Mouse (Mus musculus): Measurements from ENCODE around the gene Erp29. TPM values are rescaled to one million over a fixed set of nuclear protein-coding genes. Genes with fewer than 3 reads are reported as not detected.

The Erp29 gene
- polyA plus RNA-seq, 1 experiment from 2014 or later, result 143 TPM

- Histone ChIP-seq H3K36me3 (ENCODE audit: control insufficient read depth, insufficient read depth, low read length) (no peaks in the 10 kb centered on the region), H3K27ac (replicated peaks) (peak overlapping the region; percentile 78)
- peak; percentile 60 for ATAC-seq (ENCODE audit: low FRiP score, low TSS enrichment)
These were observed 58.9 kb downstream of the Erp29 start for GRCm38 (mm10) chr5:121393402-121393801.

GRCm38 (mm10) chr5:121392667-121393380 lies 59.5 kb downstream of the Erp29 start:
- Histone ChIP-seq H3K36me3 (ENCODE audit: control insufficient read depth, insufficient read depth, low read length) (no peaks in the 10 kb centered on the region), H3K4me3 (ENCODE audit: low read depth, low read length) (no peak overlapping the region), H3K9me3 (ENCODE audit: control insufficient read depth, low read length) (no peaks in the 10 kb centered on the region), H3K4me1 (replicated peaks; ENCODE audit: control insufficient read depth, insufficient read depth) (peaks cover 3% of the 10 kb centered on the region; the same call in 1 of the 2 replicates), H3K4me2 (replicated peaks; ENCODE audit: low read depth) (no peak overlapping the region), H3K9ac (ENCODE audit: low read length) (no peak overlapping the region), H3K27ac (replicated peaks) (peak overlapping the region; percentile 71; the same call in 1 of the 2 replicates), H3K27me3 (ENCODE audit: control insufficient read depth, insufficient read depth, low read length) (no peaks in the 10 kb centered on the region)
- ATAC-seq (ENCODE audit: low FRiP score, low TSS enrichment), result no peak
- TF ChIP-seq EP300 (optimal IDR thresholded peaks at IDR 0.05) (no peak), CTCF (IDR thresholded peaks at IDR 0.05; ENCODE audit: low read depth) (peak; percentile 79)
- no peak for DNase-seq (ENCODE audit: low spot score)
- WGBS, result 53% methylated on average over 16 of the region's 16 CpGs

More at GRCm38 (mm10) chr5:121393402-121393801, 58.9 kb downstream of the Erp29 start:
- no peak overlapping the region for H3K9ac ChIP-seq (ENCODE audit: low read length)
- peak; percentile 29 for DNase-seq (ENCODE audit: low spot score)
- peaks cover 3% of the 10 kb centered on the region; the same call in 1 of the 2 replicates for H3K4me1 ChIP-seq (replicated peaks; ENCODE audit: control insufficient read depth, insufficient read depth)
- H3K4me3 ChIP-seq (ENCODE audit: low read depth, low read length), result no peak overlapping the region
- 69% methylated on average over 3 of the region's 3 CpGs for WGBS
- no peaks in the 10 kb centered on the region for H3K27me3 ChIP-seq (ENCODE audit: control insufficient read depth, insufficient read depth, low read length)
- TF ChIP-seq EP300 (optimal IDR thresholded peaks at IDR 0.05) (no peak), CTCF (IDR thresholded peaks at IDR 0.05; ENCODE audit: low read depth) (no peak)
- H3K9me3 ChIP-seq (ENCODE audit: control insufficient read depth, low read length), result no peaks in the 10 kb centered on the region
- H3K4me2 ChIP-seq (replicated peaks; ENCODE audit: low read depth), result no peak overlapping the region

- Histone ChIP-seq H3K36me3 (ENCODE audit: control insufficient read depth, insufficient read depth, low read length) (no peaks in the 10 kb centered on the region), H3K4me1 (replicated peaks; ENCODE audit: control insufficient read depth, insufficient read depth) (no peaks in the 10 kb centered on the region), H3K4me2 (replicated peaks; ENCODE audit: low read depth) (no peak overlapping the region), H3K4me3 (ENCODE audit: low read depth, low read length) (no peak overlapping the region), H3K27me3 (ENCODE audit: control insufficient read depth, insufficient read depth, low read length) (no peaks in the 10 kb centered on the region), H3K27ac (replicated peaks) (0 out of 2 replicates have a peak overlapping the region, but pooled peaks have one; percentile 13), H3K9me3 (ENCODE audit: control insufficient read depth, low read length) (no peaks in the 10 kb centered on the region), H3K9ac (ENCODE audit: low read length) (no peak overlapping the region)
- ATAC-seq (ENCODE audit: low FRiP score, low TSS enrichment) (no peak), DNase-seq (ENCODE audit: low spot score) (no peak)
- no peak for TF ChIP-seq CTCF (IDR thresholded peaks at IDR 0.05; ENCODE audit: low read depth)
- no peak for TF ChIP-seq EP300 (optimal IDR thresholded peaks at IDR 0.05)
These were observed 62.6 kb downstream of the Erp29 start for GRCm38 (mm10) chr5:121389691-121390090.

GRCm38 (mm10) chr5:121389106-121389505 lies 63.2 kb downstream of the Erp29 start:
- Histone ChIP-seq H3K4me3 (ENCODE audit: low read depth, low read length) (no peak overlapping the region), H3K27me3 (ENCODE audit: control insufficient read depth, insufficient read depth, low read length) (no peaks in the 10 kb centered on the region), H3K27ac (replicated peaks) (0 out of 2 replicates have a peak overlapping the region, but pooled peaks have one; percentile 13), H3K36me3 (ENCODE audit: control insufficient read depth, insufficient read depth, low read length) (no peaks in the 10 kb centered on the region), H3K4me2 (replicated peaks; ENCODE audit: low read depth) (no peak overlapping the region), H3K9me3 (ENCODE audit: control insufficient read depth, low read length) (no peaks in the 10 kb centered on the region), H3K4me1 (replicated peaks; ENCODE audit: control insufficient read depth, insufficient read depth) (no peaks in the 10 kb centered on the region; the same call in 1 of the 2 replicates), H3K9ac (ENCODE audit: low read length) (no peak overlapping the region)
- no peak for ATAC-seq (ENCODE audit: low FRiP score, low TSS enrichment)
- 55% methylated on average over 7 of the region's 7 CpGs for WGBS
- DNase-seq (ENCODE audit: low spot score), result no peak
- TF ChIP-seq CTCF (IDR thresholded peaks at IDR 0.05; ENCODE audit: low read depth), result no peak
- no peak for TF ChIP-seq EP300 (optimal IDR thresholded peaks at IDR 0.05)

GRCm38 (mm10) chr5:121387126-121387525 lies 65.2 kb downstream of the Erp29 start:
- Histone ChIP-seq H3K4me3 (ENCODE audit: low read depth, low read length) (no peak overlapping the region), H3K4me1 (replicated peaks; ENCODE audit: control insufficient read depth, insufficient read depth) (peaks cover 3% of the 10 kb centered on the region), H3K4me2 (replicated peaks; ENCODE audit: low read depth) (0 out of 2 replicates have a peak overlapping the region, but pooled peaks have one; percentile 25), H3K9ac (ENCODE audit: low read length) (no peak overlapping the region), H3K27me3 (ENCODE audit: control insufficient read depth, insufficient read depth, low read length) (no peaks in the 10 kb centered on the region), H3K9me3 (ENCODE audit: control insufficient read depth, low read length) (no peaks in the 10 kb centered on the region), H3K27ac (replicated peaks) (peak overlapping the region; percentile 97), H3K36me3 (ENCODE audit: control insufficient read depth, insufficient read depth, low read length) (no peaks in the 10 kb centered on the region)
- TF ChIP-seq EP300 (optimal IDR thresholded peaks at IDR 0.05) (no peak), CTCF (IDR thresholded peaks at IDR 0.05; ENCODE audit: low read depth) (no peak; the same call in 1 of the 2 replicates)
- no peak for DNase-seq (ENCODE audit: low spot score)
- peak; percentile 10; the same call in 1 of the 2 replicates for ATAC-seq (ENCODE audit: low FRiP score, low TSS enrichment)
- whole genome bisulfite sequencing, result 32% methylated on average over 4 of the region's 4 CpGs

Measured in stomach, postnatal 0 days (tissue).